Mouse (Mus musculus) liver, adult 2 months (tissue): ENCODE data around the gene H3f3a. TPM values are rescaled to one million over a fixed set of nuclear protein-coding genes. Genes with fewer than 3 reads are reported as not detected.
A peak's percentile ranks its signal among the peaks of the same experiment; 100 is the strongest.

ENCODE experiments used
- DNase-seq: peaks from one replicate; pipeline ENCODE4 v3.0.0-alpha.2; 2011; ENCODE audit warnings: low read depth, low spot score; ENCODE audit errors: extremely low read depth
- H3K27ac ChIP-seq: fragments of 200-500 bp; replicated peaks from 2 replicates; pipeline ENCODE4 v1.5.1; 2012; ENCODE audit warnings: low read depth, mild to moderate bottlenecking, control low read depth, inconsistent platforms, low read length; ENCODE audit not compliant: insufficient read depth
- H3K27me3 ChIP-seq: fragments of 200-500 bp; 2 replicates; pipeline ENCODE4 v1.6.1; 2012; ENCODE audit warnings: mild to moderate bottlenecking, moderate library complexity, low read length, inconsistent platforms; ENCODE audit not compliant: control insufficient read depth, insufficient read depth
- H3K36me3 ChIP-seq: fragments of 200-500 bp; 2 replicates; pipeline ENCODE4 v1.6.1; 2012; ENCODE audit warnings: low read length, inconsistent platforms; ENCODE audit not compliant: control insufficient read depth, insufficient read depth
- H3K4me1 ChIP-seq: fragments of 200-500 bp; 2 replicates; pipeline ENCODE4 v1.6.1; 2011; ENCODE audit warnings: low read length; ENCODE audit not compliant: control insufficient read depth, insufficient read depth
- H3K4me3 ChIP-seq: fragments of 200-500 bp; 2 replicates; pipeline ENCODE4 v1.5.1; 2011; ENCODE audit warnings: low read depth, mild to moderate bottlenecking, control low read depth, low read length, moderate library complexity; ENCODE audit not compliant: insufficient read depth
- H3K79me2 ChIP-seq: fragments of 200-500 bp; 2 replicates; pipeline ENCODE4 v1.6.1; 2012; ENCODE audit warnings: inconsistent platforms, mild to moderate bottlenecking, low read length, moderate library complexity; ENCODE audit not compliant: control insufficient read depth, insufficient read depth
- H3K9ac ChIP-seq: fragments of 200-500 bp; 2 replicates; pipeline ENCODE4 v1.6.1; 2012; ENCODE audit warnings: low read depth, mild to moderate bottlenecking, control low read depth, inconsistent platforms, low read length
- CTCF ChIP-seq: fragments of 200-500 bp; IDR thresholded peaks from 2 replicates; pipeline ENCODE4 v1.5.1; 2011; ENCODE audit warnings: low read depth, low read length, control low read depth
- POLR2A ChIP-seq: fragments of 200-500 bp; IDR thresholded peaks from 2 replicates; pipeline ENCODE4 v1.6.1; 2011; ENCODE audit warnings: low read length, control low read depth; ENCODE audit not compliant: insufficient read depth; ENCODE audit errors: extremely low read depth
- WGBS: fragments of 180-500 bp; shearing (Covaris S2); methylation state at CpG from one replicate; pipeline ENCODE4 v1.1.7; 2018; 5-methylcytosine and 5-hydroxymethylcytosine counted together
- polyA plus RNA-seq: library from polyadenylated mRNA; depleted of rRNA; stranded (reverse); fragments of >200 nt; gene quantifications from 2 replicates; pipeline ENCODE4 v1.2.3, GENCODE M21; 2012
- total RNA-seq: library from RNA; depleted of rRNA; stranded (reverse); fragments of >200 nt; gene quantifications from 2 replicates; pipeline ENCODE4 v1.2.3, GENCODE M21; 2014

H3f3a gene
- total and polyA plus RNA-seq, 2 experiments: 147 to 264 TPM

GRCm38 (mm10) chr1:180798660-180799059 lies 15.1 kb downstream of the H3f3a start:
- no peaks in the 10 kb centered on the region for H3K79me2 ChIP-seq
- no peak overlapping the region for H3K9ac ChIP-seq
- 96% methylated on average over 5 of the region's 5 CpGs for WGBS
- no peak overlapping the region for H3K27ac ChIP-seq
- H3K36me3 ChIP-seq: peaks cover 14% of the 10 kb centered on the region; the same call in 1 of the 2 replicates
- no peaks in the 10 kb centered on the region for H3K4me1 ChIP-seq
- DNase-seq: no peak
- no peak overlapping the region for H3K4me3 ChIP-seq
- H3K27me3 ChIP-seq: no peaks in the 10 kb centered on the region
- TF ChIP-seq CTCF (no peak), POLR2A (no peak)

GRCm38 (mm10) chr1:180794170-180794569 lies 19.6 kb downstream of the H3f3a start:
- Histone ChIP-seq H3K4me3 (peak overlapping the region; percentile 5; the same call in 1 of the 2 replicates), H3K27ac (no peak overlapping the region), H3K27me3 (no peaks in the 10 kb centered on the region), H3K9ac (no peak overlapping the region), H3K4me1 (no peaks in the 10 kb centered on the region), H3K79me2 (no peaks in the 10 kb centered on the region), H3K36me3 (no peaks in the 10 kb centered on the region)
- WGBS: 3% methylated on average over 21 of the region's 21 CpGs
- TF ChIP-seq CTCF (peak; percentile 31; the same call in 1 of the 2 replicates), POLR2A (no peak)
- DNase-seq: peak; percentile 44

DNA sequence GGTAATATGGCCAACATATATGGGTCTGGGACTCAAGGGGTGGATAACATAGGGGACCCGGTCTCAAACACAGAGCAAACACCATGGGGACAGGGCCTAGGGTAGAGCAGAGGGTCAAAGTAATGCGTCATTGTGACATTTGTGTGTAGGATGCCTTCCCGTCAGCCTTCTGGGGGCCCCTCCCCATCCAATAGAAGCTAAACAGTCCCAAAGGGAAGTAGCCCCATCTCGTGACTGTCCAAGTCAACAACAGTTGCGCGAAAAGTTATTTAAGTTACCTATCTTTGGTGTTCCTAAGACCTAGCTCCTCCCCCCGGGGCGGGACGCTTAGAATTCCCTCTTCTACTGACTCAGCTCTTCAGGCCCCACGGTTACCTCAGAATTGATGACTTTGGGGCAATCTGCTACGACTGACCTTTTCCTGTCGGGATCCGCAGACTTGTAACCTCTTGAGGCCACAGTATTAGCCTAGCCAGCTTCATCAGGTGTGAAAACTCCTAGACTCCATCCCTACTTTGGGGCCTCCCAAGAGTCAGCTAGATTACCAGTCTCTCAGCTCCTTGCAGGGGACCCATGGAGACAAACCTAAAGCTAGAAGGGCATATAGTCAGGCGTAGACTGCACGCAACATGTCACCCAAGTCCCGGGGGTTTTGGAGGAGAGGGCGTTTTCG lies 20.2 kb downstream of the H3f3a start:
- H3K27me3 ChIP-seq: no peaks in the 10 kb centered on the region
- 23% methylated on average over 18 of the region's 18 CpGs for WGBS
- H3K4me1 ChIP-seq: no peaks in the 10 kb centered on the region
- no peak overlapping the region for H3K9ac ChIP-seq
- H3K4me3 ChIP-seq: no peak overlapping the region
- no peak overlapping the region for H3K27ac ChIP-seq
- no peaks in the 10 kb centered on the region for H3K36me3 ChIP-seq
- H3K79me2 ChIP-seq: no peaks in the 10 kb centered on the region
- TF ChIP-seq CTCF (no peak), POLR2A (no peak)
- DNase-seq: no peak

DNA sequence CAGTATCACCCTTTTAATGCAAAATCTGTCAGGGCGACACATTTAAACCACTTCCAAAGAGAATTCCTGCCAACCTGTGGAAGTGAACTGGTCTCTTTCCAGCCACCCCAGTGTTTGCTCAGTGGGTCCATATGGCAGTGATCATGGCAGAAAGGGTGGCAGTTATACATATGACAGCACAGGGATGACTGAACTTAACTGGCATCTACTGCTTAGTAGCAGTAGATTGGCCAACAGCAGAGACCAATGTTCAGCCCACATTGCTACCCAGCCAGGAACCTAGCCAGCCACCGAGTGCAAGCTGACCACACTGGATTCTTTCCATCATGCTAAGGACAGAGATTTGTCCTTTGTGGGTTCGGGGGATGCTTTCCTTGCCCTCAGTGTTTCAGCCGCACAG lies 20.9 kb downstream of the H3f3a start:
- Histone ChIP-seq H3K27ac (no peak overlapping the region), H3K4me1 (no peaks in the 10 kb centered on the region), H3K9ac (no peak overlapping the region), H3K36me3 (no peaks in the 10 kb centered on the region), H3K4me3 (no peak overlapping the region), H3K27me3 (no peaks in the 10 kb centered on the region), H3K79me2 (no peaks in the 10 kb centered on the region)
- no peak for DNase-seq
- no peak for TF ChIP-seq CTCF
- TF ChIP-seq POLR2A: no peak
- WGBS: 74% methylated on average over 4 of the region's 4 CpGs

GRCm38 (mm10) chr1:180791821-180792480 lies 21.8 kb downstream of the H3f3a start:
- Histone ChIP-seq H3K27ac (no peak overlapping the region), H3K27me3 (no peaks in the 10 kb centered on the region), H3K4me1 (no peaks in the 10 kb centered on the region), H3K4me3 (no peak overlapping the region), H3K9ac (no peak overlapping the region), H3K36me3 (no peaks in the 10 kb centered on the region), H3K79me2 (no peaks in the 10 kb centered on the region)
- WGBS: 85% methylated on average over 14 of the region's 14 CpGs
- no peak for DNase-seq
- TF ChIP-seq CTCF: no peak

GRCm38 (mm10) chr1:180783580-180783928 lies 30.2 kb downstream of the H3f3a start:
- WGBS: 74% methylated on average over 3 of the region's 3 CpGs
- Histone ChIP-seq H3K4me1 (no peaks in the 10 kb centered on the region; the same call in 1 of the 2 replicates), H3K9ac (no peak overlapping the region), H3K79me2 (no peaks in the 10 kb centered on the region), H3K27ac (no peak overlapping the region), H3K36me3 (no peaks in the 10 kb centered on the region), H3K27me3 (no peaks in the 10 kb centered on the region), H3K4me3 (no peak overlapping the region)
- no peak for DNase-seq
- TF ChIP-seq POLR2A (no peak), CTCF (no peak)
